Mouse (Mus musculus): ENCODE measurements around the gene Usp21.

DNA sequence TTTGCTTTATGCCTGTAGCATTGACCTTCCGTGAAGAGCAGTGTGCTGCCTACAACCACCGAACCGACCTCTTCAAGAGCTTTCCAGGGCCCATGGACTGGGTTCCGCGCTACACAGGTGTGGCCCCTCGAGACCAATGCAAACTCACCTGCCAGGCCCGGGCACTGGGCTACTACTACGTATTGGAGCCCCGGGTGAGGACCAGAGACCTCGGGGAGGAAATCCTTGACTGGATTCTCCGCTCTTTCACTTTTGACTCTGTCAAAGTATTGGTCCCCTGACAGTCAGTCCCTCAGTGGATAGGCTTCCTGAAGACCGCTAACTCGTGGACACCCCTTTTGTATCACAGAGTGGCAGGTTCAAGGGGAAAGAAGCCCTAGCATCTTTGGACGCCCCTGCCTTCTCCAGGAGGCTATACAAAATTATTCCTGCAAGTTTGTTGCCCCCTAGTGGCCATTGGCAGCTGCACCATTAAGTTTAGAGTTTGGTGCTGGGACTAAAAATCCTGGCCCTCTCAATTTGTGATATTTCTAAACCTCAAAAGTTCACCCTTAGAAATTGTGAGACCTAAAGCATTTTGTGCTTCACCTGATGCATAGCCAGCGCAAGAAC is 30.7 kb downstream of the Usp21 start:
- TF ChIP-seq MAX (IDR thresholded peaks at IDR 0.05; ENCODE audit: low read depth) (no peak), POLR2A (IDR thresholded peaks at IDR 0.05; ENCODE audit: insufficient read length, low read depth) (no peak), TCF12 (IDR thresholded peaks at IDR 0.05; ENCODE audit: insufficient read depth, poor library complexity, severe bottlenecking) (no peak), E2F4 (IDR thresholded peaks at IDR 0.05; ENCODE audit: insufficient read depth) (no peak), TCF3 (IDR thresholded peaks at IDR 0.05; ENCODE audit: insufficient read length, low read depth) (no peak), CEBPB (IDR thresholded peaks at IDR 0.05; ENCODE audit: insufficient read depth, poor library complexity, severe bottlenecking) (no peak), MYOD1 (IDR thresholded peaks at IDR 0.05; ENCODE audit: control insufficient read depth in 1 of 3, insufficient read length in 2 of 3, low read depth in 2 of 3) (no peak), POLR2AphosphoS2 (IDR thresholded peaks at IDR 0.05; ENCODE audit: insufficient read length, low read depth) (no peak), MYOG (IDR thresholded peaks at IDR 0.05; ENCODE audit: control insufficient read depth in 1 of 3, insufficient read depth in 1 of 3, insufficient read length in 2 of 3, low read depth in 2 of 3) (no peak)

All from myocyte (in vitro differentiated cells).